Mouse (Mus musculus): ENCODE measurements around the gene Vmn1r125. TPM values are rescaled to one million over a fixed set of nuclear protein-coding genes. Genes with fewer than 3 reads are reported as not detected.
"Not testable (repeated sequence)": the region's sequence is repeated elsewhere in the genome, so short reads cannot be mapped to it uniquely, and the experiment has no call there.

Gene Vmn1r125
- polyA plus RNA-seq (2011; ENCODE audit: insufficient read depth, insufficient read length, low replicate concordance, missing spikeins) = not detected in 2 replicates

DNA sequence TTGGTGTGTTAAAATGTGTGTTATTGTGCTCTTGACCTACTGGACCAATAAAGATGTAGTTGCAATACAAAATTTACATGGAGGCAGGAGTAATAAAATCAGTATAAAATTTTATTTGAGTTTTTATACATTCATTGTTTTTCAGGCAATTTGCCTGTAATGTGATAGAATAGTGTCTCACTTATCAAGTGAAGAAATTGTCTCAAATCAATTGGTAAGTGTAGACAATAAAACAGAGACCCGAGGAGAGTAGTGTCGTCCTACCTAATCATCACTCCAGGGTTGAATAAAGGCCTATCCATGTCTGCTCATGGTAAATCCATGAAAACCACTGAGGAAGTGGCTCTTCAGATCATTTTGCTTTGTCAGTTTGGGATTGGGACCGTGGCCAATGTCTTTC lies at the start of gene Vmn1r125:
Vmn1r125 (plus strand) TSS at position 301 of the 400 bp plus-strand sequence.
- H3K4me1 ChIP-seq (ENCODE audit: control insufficient read depth, insufficient read depth, low read length); H3K4me3 ChIP-seq (replicated peaks; ENCODE audit: control insufficient read depth, low read depth, low read length); H3K27ac ChIP-seq (ENCODE audit: control insufficient read depth, insufficient read depth, low read depth, low read length, poor library complexity): not testable (repeated sequence)
- 56% methylated on average over 3 of the region's 3 CpGs for WGBS

DNA sequence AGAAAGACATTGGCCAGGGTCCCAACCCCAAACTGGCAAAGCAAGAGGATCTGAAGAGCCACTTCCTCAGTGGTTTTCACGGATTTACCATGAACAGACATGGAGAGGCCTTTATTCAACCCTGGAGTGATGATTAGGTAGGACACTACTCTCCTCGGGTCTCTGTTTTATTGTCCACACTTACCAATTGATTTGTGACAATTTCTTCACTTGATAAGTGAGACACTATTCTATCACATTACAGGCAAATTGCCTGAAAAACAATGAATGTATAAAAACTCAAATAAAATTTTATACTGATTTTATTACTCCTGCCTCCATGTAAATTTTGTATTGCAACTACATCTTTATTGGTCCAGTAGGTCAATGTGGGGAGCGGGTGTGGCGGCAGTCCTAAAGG lies 11.5 kb upstream of the Vmn1r125 start, which contains the start of gene Vmn1r124:
Vmn1r124 (minus strand) TSS at position 101 of the 400 bp plus-strand sequence.
- WGBS = 75% methylated on average over 4 of the region's 4 CpGs
- not testable (repeated sequence) for H3K4me1 ChIP-seq (ENCODE audit: control insufficient read depth, insufficient read depth, low read length); H3K27ac ChIP-seq (ENCODE audit: control insufficient read depth, insufficient read depth, low read depth, low read length, poor library complexity); H3K4me3 ChIP-seq (replicated peaks; ENCODE audit: control insufficient read depth, low read depth, low read length)

DNA sequence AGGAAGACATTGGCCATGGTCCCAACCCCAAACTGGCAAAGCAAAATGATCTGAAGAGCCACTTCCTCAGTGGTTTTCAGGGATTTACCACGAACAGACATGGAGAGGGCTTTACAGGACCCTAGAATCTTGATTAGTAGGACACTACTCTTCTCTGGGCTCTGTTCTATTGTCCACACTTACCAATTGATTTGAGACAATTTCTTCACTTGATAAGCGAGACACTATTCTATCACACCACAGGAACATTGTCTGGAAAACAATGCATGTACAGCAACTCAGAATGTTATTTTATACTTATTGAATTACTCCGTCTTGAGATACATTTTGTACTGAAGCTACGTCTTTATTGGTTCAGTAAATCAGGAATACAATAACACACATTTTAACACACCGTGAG lies 29.4 kb downstream of the Vmn1r125 start, which contains the start of gene Vmn1r126:
Vmn1r126 (minus strand) TSS at position 101 of the 400 bp plus-strand sequence.
- H3K27ac ChIP-seq (ENCODE audit: control insufficient read depth, insufficient read depth, low read depth, low read length, poor library complexity); H3K4me1 ChIP-seq (ENCODE audit: control insufficient read depth, insufficient read depth, low read length); H3K4me3 ChIP-seq (replicated peaks; ENCODE audit: control insufficient read depth, low read depth, low read length): not testable (repeated sequence)
- WGBS = no CpG with 5 or more reads among the region's 5 CpGs

DNA sequence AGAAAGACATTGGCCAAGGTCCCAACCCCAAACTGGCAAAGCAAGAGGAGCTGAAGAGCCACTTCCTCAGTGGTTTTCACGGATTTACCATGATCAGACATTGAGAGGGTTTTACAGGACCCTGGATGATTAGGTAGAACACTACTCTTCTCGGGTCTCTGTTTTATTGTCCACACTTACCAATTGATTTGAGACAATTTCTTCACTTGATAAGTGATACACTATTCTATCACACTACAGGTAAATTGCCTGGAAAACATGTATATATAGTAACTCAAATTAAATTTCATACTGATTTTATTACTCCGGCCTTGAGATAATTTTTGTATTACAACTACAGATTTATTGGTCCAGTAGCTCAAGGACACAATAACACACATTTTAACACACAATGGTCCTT lies 47.8 kb downstream of the Vmn1r125 start, which contains the start of gene Vmn1r127:
Vmn1r127 (minus strand) TSS at position 101 of the 400 bp plus-strand sequence.
- H3K27ac ChIP-seq (ENCODE audit: control insufficient read depth, insufficient read depth, low read depth, low read length, poor library complexity); H3K4me3 ChIP-seq (replicated peaks; ENCODE audit: control insufficient read depth, low read depth, low read length); H3K4me1 ChIP-seq (ENCODE audit: control insufficient read depth, insufficient read depth, low read length): not testable (repeated sequence)
- WGBS = no CpG with 5 or more reads among the region's 3 CpGs

Other genes starting within 250 kb of the Vmn1r125 start
- gene Vmn1r120, start 218.4 kb upstream of the Vmn1r125 start, polyA plus RNA-seq (2011; ENCODE audit: insufficient read depth, insufficient read length, low replicate concordance, missing spikeins) = not detected in 2 replicates
- not detected in 2 replicates for gene Vmn1r121, start 173.7 kb upstream of the Vmn1r125 start, polyA plus RNA-seq (2011; ENCODE audit: insufficient read depth, insufficient read length, low replicate concordance, missing spikeins)
- gene Vmn1r122, start 138.1 kb upstream of the Vmn1r125 start, polyA plus RNA-seq (2011; ENCODE audit: insufficient read depth, insufficient read length, low replicate concordance, missing spikeins) = not detected in 2 replicates
- not detected in 2 replicates for gene Vmn1r123, start 110.0 kb upstream of the Vmn1r125 start, polyA plus RNA-seq (2011; ENCODE audit: insufficient read depth, insufficient read length, low replicate concordance, missing spikeins)
- not detected in 2 replicates for gene Gm5157, start 81.8 kb upstream of the Vmn1r125 start, polyA plus RNA-seq (2011; ENCODE audit: insufficient read depth, insufficient read length, low replicate concordance, missing spikeins)
- gene Vmn1r124, start 11.6 kb upstream of the Vmn1r125 start, polyA plus RNA-seq (2011; ENCODE audit: insufficient read depth, insufficient read length, low replicate concordance, missing spikeins) = not detected in 2 replicates
- gene Vmn1r126, start 29.3 kb downstream of the Vmn1r125 start, polyA plus RNA-seq (2011; ENCODE audit: insufficient read depth, insufficient read length, low replicate concordance, missing spikeins) = not detected in 2 replicates
- gene Vmn1r127, start 47.7 kb downstream of the Vmn1r125 start, polyA plus RNA-seq (2011; ENCODE audit: insufficient read depth, insufficient read length, low replicate concordance, missing spikeins) = not detected in 2 replicates
- gene Vmn1r128, start 77.2 kb downstream of the Vmn1r125 start, polyA plus RNA-seq (2011; ENCODE audit: insufficient read depth, insufficient read length, low replicate concordance, missing spikeins) = not detected in 2 replicates
- not detected in 2 replicates for gene Vmn1r129, start 89.1 kb downstream of the Vmn1r125 start, polyA plus RNA-seq (2011; ENCODE audit: insufficient read depth, insufficient read length, low replicate concordance, missing spikeins)
- gene Gm6882, start 160.6 kb downstream of the Vmn1r125 start, polyA plus RNA-seq (2011; ENCODE audit: insufficient read depth, insufficient read length, low replicate concordance, missing spikeins) = not detected in 2 replicates
- gene Vmn1r130, start 239.6 kb downstream of the Vmn1r125 start, polyA plus RNA-seq (2011; ENCODE audit: insufficient read depth, insufficient read length, low replicate concordance, missing spikeins) = not detected in 2 replicates

Data from bone marrow, adult 2 months (tissue).